Mouse (Mus musculus): ENCODE data around the gene Cavin2. TPM values are rescaled to one million over a fixed set of nuclear protein-coding genes. Genes with fewer than 3 reads are reported as not detected.

Gene Cavin2
- 100 to 1,000 TPM; 134 TPM for total RNA-seq (2021)
- long read RNA-seq, experiment 1, transcript Cavin2-201 (2 exons, 3,055 nt) = major isoform, 248 of 365 reads
- long read RNA-seq, experiment 1, partial matches to known transcripts = 0 of 365 reads
- long read RNA-seq, experiment 1, other reads (novel, unspliced or antisense) = 117 of 365 reads
- long read RNA-seq, experiment 2, transcript Cavin2-201 (2 exons, 3,055 nt) = major isoform, 180 of 238 reads
- long read RNA-seq, experiment 2, partial matches to known transcripts = 57 of 238 reads
- long read RNA-seq, experiment 2, other reads (novel, unspliced or antisense) = 1 of 238 reads

DNA sequence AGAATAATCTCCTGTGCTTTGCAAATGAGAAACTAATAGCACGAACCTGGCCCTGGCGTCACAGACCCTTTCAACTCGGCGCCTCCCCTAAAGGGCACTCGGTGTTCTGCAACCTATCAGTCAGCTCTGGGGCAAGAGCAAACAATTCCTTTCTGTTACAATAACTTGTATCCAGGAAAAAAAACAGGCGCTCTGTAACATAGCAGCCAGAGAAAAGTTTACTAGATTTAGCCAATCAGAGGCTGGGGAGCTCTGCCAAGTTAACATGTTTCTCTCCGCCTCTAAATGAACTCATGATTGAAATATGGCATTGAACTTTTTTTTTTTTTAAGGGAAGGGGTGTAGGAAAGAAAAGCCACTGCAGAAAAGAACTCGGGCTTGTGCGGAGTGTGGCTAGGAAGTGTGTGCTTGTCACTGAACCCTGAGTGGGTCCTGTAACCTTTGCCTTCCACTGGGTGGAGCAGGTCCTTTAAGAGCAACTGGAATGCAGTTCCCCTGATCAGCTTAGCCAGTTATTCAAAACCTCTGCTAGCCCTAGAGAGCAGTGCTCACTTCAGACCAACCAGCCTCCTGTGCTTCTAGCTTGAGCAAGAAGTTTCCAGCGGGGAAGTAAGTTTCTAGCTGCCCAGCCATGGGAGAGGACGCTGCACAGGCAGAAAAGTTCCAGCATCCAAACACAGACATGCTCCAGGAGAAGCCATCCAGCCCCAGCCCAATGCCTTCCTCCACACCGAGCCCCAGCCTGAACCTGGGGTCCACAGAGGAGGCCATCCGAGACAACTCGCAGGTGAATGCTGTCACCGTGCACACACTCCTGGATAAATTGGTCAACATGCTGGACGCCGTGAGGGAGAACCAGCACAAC is at the start of gene Cavin2:
Gene Cavin2 (plus strand): TSS at position 372 of the 865 bp plus-strand sequence.
- DNase-seq = peak; percentile 67

DNA sequence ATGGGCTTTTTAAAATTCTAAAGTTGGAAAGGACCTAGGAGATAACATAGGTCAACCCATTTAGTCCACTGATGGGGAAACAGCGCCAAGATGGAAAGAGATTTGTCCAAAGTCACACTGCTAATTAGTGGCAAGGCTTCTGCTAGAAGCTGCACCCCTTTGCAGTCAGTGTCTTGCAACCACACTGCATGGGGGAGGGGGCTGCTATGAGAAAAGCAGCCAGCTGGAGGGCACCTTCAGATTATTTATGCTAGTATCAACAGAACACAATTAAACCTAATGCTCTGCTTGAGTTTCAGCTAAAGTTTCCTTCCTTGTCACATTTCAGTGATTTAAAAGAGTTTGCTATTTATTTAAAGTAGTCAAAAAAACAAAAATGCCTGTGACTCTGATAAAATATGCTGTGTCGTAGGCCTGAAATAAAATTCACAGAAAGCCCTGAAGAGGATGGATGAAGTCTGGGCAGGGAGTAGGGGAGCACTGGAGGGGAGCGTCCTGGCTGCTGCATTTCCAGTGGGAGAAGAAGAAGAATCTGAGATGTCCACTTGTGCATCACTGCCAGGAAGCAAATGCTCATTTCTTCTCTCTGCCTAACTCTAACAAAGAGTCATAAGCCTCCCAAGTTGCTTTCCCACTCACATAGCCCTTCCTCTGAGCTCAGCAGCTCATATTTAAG is 47.5 kb upstream of the Cavin2 start:
- DNase-seq = no peak

DNA sequence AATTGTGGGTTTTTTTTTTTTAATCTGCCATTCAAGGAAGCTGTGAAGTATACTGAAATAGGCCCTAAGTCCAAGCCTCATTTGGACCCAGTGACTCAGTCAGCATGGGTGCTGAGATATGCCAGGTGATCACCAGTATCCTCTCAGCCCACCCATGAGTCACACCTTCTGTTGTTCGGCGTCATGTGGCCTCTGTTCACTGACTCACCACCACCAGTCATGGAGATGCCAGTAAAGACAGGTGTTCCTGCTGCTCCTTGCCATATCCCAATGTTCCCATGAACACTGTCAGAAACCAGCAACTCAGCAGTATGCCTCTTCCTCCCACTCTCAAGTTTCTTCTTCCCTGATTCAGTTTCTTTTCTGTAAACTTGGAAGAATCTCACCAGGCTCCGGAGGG is 45.6 kb upstream of the Cavin2 start:
- DNase-seq = no peak

DNA sequence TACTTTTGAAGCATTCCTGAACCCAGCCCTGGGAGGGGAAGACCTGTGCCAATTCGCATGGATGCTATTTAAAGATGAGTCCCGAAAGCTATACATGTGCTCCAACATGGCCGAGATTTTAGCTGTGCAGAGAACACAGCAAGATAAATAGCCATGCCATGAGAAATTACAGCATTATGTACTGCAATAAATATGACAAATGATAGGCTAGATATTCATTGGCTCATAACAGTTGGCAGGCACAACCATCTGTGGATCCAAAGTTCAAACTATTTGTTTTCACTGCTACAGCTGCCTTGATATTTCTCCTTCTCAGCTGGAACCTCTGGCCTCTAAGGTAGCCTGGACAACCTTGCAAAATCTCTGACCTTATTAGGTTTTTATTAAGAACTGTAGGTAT is 45.1 kb upstream of the Cavin2 start:
- peak; percentile 26 for DNase-seq

DNA sequence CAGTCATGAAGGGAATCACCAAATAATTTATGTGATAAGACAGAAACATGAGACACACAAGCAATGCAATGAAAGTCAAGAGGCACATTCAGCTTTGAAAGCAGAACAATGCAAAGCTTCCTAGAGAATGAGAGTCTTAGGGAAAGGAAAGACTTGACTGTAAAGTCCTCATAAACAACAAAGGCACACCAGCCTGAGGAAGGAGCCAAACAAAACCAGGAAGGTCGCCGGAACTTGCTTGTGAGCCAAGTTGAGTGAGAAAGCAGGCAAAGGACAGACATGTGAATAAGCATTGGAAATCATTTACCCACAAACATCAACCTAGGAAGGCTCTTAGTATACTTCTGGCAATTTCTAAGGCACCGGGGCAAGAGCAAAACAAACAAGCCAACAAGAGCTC is 43.5 kb upstream of the Cavin2 start:
- DNase-seq = peak; percentile 13

DNA sequence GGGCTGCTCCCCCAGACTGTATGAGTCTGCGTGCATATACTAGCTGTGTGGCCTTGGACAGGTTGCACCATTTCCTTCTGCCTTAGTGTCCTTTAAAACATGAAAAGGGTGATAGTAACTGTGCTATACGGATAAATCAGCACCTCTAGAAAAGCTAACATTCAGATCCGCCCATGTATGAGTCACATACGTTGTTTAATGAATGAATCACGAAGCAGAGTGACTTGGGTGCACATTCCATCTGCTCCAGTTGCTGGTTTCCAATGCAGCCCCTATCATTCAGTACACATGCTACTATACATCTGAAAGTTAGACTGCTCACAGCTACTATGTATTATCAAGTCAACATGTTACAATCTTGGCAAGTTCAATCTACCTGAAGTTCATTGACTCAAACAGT is 38.6 kb upstream of the Cavin2 start:
- no peak for DNase-seq

DNA sequence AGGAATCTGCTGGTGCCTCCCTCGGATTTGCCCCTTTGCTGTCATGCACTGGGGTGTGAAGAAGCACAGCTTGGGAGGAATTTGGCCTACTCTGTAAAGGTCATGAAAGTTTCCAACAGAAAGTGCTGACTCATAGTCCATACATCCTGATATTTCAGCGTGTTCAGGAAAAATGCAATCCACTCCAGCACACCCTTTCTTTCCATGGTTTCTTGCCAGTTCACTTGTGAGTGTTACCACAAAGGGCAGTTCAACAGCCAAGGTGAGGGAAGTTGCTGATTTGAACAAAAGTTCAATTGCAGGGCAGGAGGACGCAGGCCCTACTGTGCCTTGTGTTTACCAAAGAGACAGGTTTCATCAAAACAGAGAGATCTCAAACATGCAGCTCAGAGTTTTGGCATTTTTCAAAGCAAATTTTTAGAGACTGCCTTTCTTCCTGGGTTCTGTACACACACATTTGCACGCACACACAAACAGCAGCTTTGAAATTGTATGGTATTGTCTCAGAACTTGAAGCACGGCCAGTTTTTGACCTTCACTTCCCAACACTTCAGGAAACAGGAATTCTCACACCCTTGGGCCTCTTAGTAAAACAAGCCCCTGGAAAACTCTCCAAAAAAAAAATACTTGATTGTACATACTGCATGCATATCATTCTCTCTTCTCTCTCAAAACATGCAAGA is 23.7 kb upstream of the Cavin2 start:
- peak; percentile 34 for DNase-seq

DNA sequence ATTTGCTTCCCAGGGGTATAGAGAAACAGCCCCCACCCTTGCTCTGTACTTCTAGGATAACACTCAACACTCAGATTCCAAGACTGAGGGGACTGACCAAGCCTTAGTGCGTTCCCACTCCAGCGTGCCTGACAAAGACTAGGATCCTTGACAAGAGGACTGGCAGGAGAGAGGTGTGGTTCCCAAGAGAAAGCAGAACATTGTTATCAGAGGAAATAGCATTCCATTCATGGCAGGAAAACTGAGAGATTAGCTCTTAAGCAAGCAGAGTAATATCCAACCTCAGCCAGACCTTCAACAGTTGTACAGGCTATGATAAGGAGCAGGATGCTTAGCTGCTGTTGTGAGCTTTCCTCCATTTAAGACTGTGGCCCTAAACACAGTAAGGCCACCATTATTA is 23.0 kb upstream of the Cavin2 start:
- DNase-seq = peak; percentile 8

DNA sequence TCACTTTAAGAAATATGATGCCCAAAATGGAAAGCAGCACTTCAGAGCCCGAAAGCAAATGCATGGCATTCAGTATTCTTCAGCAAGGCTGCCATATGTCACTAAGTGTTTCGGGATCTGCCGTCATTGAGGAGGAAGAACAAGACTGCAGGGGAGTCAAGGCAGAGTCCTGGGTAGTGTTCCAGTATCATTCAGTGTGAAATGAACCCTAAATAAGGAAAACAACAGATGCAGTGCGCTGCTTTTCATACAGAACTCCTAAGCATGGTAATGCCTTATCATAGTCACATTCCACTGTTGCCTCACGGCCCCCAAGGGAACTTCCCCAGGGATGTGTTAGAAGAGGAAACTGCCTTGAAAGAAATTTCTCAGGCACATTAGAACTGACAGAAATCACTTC is 21.8 kb upstream of the Cavin2 start:
- DNase-seq = peak; percentile 51

DNA sequence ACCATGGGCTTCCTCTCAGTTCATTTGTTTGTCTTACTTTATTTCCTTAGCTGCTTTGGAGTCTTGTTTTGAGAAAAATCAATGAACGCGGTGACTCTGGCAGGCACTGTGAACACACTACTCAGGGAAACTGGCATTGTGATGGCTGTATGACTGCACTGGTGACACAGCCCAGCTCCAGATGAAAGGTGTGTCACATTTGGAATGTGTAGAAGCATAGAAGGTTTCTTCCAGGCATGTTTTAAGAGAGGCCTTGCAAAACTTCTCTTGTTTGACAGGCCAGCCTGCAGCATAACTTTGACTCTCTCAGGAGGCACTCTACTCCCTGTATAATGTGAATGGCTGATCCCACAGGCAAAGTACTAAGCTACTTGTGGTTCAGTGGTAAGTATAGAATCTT is 20.7 kb upstream of the Cavin2 start:
- DNase-seq = no peak

DNA sequence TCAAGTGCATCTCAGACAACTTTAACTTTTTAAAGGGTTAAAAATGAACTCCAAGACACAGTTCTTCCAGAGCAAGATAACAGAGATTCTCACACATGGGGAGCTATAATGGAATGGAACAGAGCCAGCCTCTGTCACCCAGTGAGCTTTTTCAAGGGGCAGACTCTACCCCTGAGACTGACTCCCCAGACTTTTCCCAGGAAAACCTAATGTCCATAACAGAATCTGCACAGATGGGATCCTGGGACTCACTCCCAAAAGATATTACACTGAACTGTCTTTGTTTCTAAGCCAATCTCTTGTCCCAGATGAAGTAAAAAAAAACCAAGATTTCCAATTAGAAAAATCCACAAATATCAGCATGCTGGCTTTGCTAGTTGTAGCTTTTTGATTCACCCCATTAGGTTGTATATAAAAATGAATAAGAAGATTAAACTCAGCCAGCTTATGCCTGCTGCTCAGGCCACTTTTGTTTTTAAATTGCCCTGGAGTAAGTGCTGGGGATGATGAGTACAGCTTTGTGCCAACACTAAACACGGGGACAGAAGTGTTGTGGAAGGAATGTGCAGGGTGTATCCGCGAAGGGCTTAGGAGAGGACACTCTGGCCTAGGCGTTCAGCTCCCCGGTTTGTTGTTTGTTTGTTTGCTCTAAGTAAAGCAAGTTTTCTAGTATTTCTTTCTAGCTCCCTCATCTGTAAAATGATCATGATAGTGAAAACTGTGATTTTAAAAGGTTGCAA is 18.6 kb upstream of the Cavin2 start:
- DNase-seq = no peak

DNA sequence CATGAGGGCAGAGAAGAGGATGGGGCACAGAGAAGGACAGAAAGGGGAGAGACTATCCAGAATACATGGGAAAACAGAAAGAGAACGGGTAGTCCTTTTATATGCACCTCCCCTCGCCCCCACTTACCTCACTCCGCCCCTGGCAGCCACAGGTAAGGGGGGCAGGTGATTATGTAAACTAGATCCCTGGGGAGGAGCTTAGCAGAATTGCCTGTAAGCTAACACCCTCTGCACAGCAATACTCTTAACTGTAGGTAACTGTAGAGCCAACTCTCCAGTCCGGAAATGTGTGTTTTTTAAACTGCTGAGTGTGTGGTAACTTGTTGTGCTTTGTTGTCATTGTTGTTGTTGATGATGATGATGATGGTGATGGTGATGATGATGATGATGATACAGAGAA is 17.1 kb upstream of the Cavin2 start:
- no peak for DNase-seq

DNA sequence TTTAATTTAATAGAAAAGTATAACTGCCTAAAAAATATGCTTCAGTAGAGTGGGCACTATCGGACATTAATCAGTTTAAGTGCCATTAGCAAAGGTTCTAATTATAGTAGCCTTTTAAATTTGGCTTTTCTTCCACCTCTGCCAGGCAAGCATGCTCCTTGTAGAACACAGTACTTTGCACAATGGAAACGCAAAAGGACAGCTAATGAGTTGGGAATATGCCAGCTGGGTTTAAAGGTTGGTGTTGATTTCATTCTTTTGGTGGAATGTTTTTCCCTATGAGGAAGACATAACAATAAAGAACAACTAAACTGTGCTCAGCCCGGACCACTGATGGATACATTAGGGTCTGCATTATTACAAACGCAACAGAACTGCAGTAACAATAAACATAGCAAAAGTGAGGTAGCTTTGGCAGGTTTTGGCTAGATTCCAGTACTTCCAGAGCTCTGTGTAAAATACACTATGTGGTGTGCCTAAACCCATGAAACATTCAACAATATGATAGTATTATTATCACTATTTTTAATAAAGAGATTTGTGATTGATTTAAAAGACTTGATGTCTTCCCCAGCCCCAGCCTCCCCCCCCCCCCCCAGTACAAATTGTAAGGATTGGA is 16.2 kb upstream of the Cavin2 start:
- no peak for DNase-seq

DNA sequence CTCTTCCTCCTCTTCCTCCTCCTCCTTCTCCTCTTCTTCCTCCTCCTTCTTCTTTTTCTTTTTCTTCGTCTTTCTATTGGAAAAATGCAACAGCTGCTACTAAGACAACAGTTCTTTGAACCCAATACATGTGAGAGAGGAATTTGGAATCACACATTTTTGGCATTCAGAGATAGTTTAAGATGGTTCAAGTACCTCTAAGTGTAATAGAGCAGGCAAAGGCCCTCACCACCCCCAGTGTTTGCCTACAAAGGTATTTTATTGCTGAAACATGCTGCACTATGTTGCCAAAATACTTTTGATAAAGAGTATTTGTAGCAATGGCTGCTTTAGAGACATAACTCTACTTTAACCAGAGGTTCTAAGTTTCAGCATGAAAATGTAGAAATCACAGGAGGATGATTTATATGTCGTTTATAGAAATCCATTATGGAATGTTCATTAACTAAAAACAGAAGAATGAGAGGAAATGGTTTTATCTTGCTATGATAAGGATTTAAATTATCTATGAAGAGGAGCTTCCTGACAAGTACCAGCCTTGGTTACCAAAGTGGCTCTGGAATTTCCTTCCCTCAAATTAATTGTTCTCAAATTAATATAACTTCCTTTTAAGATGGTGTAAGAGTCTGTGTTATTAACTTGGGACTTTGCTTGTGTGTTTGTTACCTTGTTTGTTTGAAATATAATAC is 10.9 kb upstream of the Cavin2 start:
- DNase-seq = no peak

DNA sequence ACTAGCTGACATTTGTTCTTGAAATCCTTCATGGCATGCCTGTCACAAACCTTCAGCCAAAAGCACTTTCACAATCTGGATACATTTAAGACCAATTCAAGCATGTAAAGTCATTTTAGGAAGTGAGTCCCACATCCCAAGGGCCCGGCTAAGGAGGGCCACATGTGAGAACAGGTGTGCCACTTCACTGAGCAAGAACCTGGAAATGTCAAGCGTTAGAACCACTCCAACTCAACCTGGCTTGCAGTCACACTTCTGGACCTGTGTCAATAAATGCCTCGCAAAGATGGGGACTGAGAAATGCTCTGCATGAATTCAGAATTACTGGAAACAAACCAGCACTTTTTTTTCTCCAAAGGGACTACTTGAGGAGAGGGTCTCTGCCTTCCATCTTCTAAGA is 725 bp upstream of the Cavin2 start:
- DNase-seq = no peak

DNA sequence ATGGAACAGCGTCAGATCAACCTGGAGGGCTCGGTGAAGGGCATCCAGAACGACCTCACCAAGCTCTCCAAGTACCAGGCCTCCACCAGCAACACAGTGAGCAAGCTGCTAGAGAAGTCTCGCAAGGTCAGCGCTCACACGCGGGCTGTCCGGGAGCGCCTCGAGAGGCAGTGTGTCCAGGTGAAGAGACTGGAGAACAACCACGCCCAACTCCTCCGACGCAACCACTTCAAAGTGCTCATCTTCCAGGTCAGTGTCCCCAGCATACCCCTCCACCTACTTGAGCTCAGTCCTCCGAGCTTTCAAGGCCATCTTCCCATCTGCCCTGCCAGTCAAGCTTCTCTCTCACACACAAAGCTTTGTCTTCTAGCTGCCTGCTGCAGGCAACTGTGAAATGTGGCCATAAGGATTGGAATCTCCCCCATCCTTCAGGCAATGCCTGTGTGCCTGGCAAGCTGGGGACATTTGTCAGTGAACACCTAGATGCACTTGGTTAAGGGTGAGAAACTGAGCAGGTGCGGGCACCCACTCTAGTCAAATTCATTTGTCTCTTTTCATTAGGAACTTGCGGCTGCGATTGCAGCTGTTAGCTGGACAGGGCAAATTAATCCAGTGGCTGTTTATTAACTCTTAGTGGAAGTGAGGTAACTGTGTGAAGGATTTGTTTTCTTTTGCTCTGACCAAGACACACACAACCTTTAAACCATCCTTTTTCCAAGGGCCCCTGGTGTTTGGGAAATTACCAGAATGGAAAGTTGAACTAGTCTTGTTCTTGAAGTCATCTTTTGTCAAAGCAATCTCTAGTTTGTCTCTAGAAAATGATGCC is 907 bp downstream of the Cavin2 start:
- peak; percentile 38 for DNase-seq

DNA sequence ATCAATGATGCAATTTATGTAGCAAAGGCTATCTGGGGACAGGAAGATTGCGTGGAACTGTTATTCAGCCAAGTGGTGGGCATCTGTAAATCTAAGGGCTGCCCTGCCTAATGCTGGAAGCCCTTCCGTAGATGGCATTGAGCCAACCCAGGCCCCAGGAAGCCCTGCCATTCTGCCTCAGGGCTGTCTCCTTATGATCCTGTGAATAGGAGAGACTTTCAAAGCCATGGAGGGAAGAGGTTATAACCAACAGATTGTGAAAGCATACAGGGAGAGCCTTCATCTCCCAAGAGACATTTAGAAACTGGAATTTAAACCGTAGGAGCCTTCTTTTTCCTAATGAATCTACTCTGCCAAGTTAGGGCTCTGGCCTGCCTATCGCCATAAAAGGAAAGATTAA is 1.7 kb downstream of the Cavin2 start:
- peak; percentile 56 for DNase-seq

DNA sequence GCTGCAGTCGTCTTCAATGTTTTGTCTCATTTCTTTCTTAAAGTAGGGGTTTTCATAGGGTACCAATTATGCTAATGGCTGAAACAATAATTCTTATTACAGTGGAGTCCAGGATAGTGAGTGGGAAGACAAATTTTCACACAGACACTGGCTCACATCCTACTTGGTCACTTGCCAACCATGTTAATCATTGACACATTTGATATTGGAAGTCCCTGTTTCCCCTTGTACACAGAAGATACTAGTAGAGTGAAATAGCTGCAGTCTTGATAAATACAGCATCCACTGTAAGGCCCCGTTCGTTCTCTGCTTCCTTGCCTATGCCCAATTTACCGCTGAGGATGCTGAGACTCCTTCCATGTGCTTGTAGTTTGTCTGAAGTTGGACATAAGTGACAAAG is 3.4 kb downstream of the Cavin2 start:
- DNase-seq = no peak

DNA sequence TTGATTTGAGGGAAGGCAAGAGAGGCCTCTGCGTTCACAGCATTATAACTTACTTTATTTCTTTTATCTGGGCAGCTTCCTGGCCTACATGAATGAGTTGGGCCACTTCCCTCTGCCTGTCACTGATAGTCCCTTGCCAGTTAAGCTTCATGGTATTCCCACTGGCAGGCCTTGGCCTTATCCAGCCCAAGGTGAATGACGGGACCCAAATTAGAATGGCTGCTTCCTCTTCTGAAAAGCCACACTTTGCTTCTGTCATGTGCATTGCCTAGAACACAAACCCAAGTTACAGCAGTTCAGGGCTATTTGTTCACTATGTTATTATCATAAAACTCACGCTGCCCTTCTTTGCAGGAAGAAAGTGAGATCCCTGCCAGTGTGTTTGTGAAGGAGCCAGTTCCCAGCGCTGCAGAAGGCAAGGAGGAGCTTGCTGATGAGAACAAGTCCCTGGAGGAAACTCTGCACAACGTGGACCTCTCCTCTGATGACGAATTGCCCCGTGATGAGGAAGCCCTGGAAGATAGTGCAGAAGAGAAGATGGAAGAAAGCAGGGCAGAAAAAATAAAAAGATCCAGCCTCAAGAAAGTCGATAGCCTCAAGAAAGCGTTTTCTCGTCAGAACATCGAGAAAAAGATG is 11.5 kb downstream of the Cavin2 start:
- DNase-seq = peak; percentile 29

Data from adrenal gland, postnatal 10 days (tissue).